Mouse (Mus musculus) liver, postnatal 0 days (tissue): ENCODE data around the gene Anks1b.

Source experiments
- CTCF ChIP-seq: sonication (generic); IDR thresholded peaks from 2 replicates; pipeline ENCODE4 v1.5.1; 2016; ENCODE audit warnings: antibody characterized with exemption, low read depth
- EP300 ChIP-seq: IDR thresholded peaks from 2 replicates; pipeline ENCODE4 v1.6.1; 2016; ENCODE audit warnings: antibody characterized with exemption, low read depth, mild to moderate bottlenecking

DNA sequence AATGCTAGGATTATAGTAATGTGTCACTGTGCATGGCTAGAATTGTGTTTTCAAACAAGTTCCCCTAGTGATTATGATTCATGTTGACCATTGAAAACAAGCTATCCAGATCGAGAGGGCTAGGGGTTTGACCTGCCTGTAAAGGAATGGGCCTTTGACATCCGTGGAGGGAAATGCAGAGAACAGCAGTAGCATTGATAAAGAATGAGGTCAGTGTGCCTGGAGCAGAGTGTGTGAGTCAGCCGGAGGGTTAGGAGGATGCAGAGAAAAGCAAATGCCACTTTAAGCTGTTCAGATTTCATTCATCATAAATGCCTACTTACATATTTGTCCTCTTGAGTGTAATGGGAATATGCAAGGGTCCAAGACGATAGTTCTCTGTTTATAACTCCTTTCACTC is 195.3 kb downstream of the Anks1b start:
- TF ChIP-seq CTCF (no peak), EP300 (no peak)
